ENCODE assay signal across 9 mouse cellular contexts in the genomic region with DNA sequence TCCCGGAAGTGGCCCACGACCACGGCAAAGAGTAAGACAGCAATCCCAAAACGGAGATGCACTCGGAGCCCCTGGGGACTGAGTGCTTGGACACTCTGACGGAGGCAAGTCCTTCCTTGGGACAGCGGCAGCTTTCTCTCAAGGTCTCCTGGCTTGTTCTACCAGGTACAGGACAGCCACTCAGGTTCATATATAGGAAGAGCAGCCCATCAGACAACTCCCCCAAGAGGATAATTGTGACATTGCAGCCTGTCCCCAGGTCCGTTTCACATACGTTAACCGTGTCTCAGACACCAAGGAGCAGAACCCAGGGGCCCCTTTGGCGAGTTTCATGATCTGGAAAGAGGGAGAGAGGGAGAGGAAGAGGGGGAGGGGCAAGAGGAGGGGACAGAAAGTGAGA. TPM values are rescaled to one million over a fixed set of nuclear protein-coding genes. Genes with fewer than 3 reads are reported as not detected.
DNase-seq lines count a peak whose midpoint lies in the region; ATAC-seq lines count a peak whose summit lies in the region.
"Had no signal": no experiment of that assay in that cellular context is flagged by ENCODE, and none has a peak within 500 bp of the region (broad histone marks: within the 10 kb centered on the region; RNA-seq: fewer than 3 reads in every experiment).

No protein-coding gene starts in this region.

- ATAC-seq in kidney, embryonic 16.5 days (ENCODE audit: low FRiP score, low TSS enrichment): no peak
- no peak for ATAC-seq in liver, embryonic 13.5 days (ENCODE audit: low read depth)

- no peak overlapping the region for H3K9ac ChIP-seq in kidney, embryonic 16.5 days (replicated peaks; ENCODE audit: low read length)
- no peak overlapping the region for H3K9ac ChIP-seq in liver, embryonic 13.5 days

- H3K4me1 ChIP-seq in kidney, embryonic 16.5 days (ENCODE audit: insufficient read depth, low read length): peaks cover 56% of the 10 kb centered on the region
- H3K4me1 ChIP-seq in liver, embryonic 13.5 days (replicated peaks): peaks cover 66% of the 10 kb centered on the region

- no peaks in the 10 kb centered on the region for H3K27me3 ChIP-seq in kidney, embryonic 16.5 days (ENCODE audit: insufficient read depth, low read length)
- H3K27me3 ChIP-seq in liver, embryonic 13.5 days: no peaks in the 10 kb centered on the region

- H3K9me3 ChIP-seq in kidney, embryonic 16.5 days (ENCODE audit: low read length): no peaks in the 10 kb centered on the region
- no peaks in the 10 kb centered on the region for H3K9me3 ChIP-seq in liver, embryonic 13.5 days (replicated peaks)

- peaks cover 7% of the 10 kb centered on the region for H3K36me3 ChIP-seq in kidney, embryonic 16.5 days (ENCODE audit: insufficient read depth, low read length)
- H3K36me3 ChIP-seq in liver, embryonic 13.5 days: peaks cover 14% of the 10 kb centered on the region

- H3K4me2 ChIP-seq in kidney, embryonic 16.5 days (replicated peaks; ENCODE audit: low read depth, low read length): no peak overlapping the region
- 0 out of 2 replicates have a peak overlapping the region, but pooled peaks have one; percentile 6 for H3K4me2 ChIP-seq in liver, embryonic 13.5 days

- H3K27ac ChIP-seq in kidney, embryonic 16.5 days (ENCODE audit: low read length): peak overlapping the region; percentile 65
- no peak overlapping the region for H3K27ac ChIP-seq in liver, embryonic 13.5 days

- WGBS in kidney, embryonic 16.5 days: 61% methylated on average over 11 of the region's 11 CpGs
- WGBS in liver, embryonic 13.5 days (ENCODE audit: insufficient replicate concordance): 46% methylated on average over 11 of the region's 11 CpGs

- no peak overlapping the region for H3K4me3 ChIP-seq in kidney, embryonic 16.5 days (ENCODE audit: low read length)
- H3K4me3 ChIP-seq in liver, embryonic 13.5 days (replicated peaks): no peak overlapping the region

- DNase-seq in kidney, adult 8-10 months: no peak
- DNase-seq in 416B (ENCODE audit: low read depth): peak; percentile 40
- peak; percentile 59 for DNase-seq in CD4-positive helper T cell, adult 2 months (ENCODE audit: low read depth, low spot score)
- no peak for DNase-seq in liver, embryonic 13.5 days
- no peak for DNase-seq in right cerebral cortex, adult 2 months (ENCODE audit: low spot score in 2 of 2)
- no peak for DNase-seq in cerebellum, adult 11-12 months
- DNase-seq in testis, postnatal 10 days (ENCODE audit: low spot score): no peak
- DNase-seq: embryo, embryonic 11 days had no signal

RNA-seq across cellular contexts. Expression of a gene that starts 18.4 kb away (rescaled TPM):
- 7.0 TPM in 2 replicates for polyA plus RNA-seq in kidney, embryonic 16.5 days (2015; fragmentation: Nextera tagmentation; extraction: Ambion mirVana)
- polyA plus RNA-seq in liver, embryonic 13.5 days (2015; fragmentation: Nextera tagmentation; extraction: Ambion mirVana): 1.9 and 2.0 TPM in 2 replicates

RNA-seq across cellular contexts. Expression of a gene that starts 40.1 kb away (rescaled TPM):
- 46.1 and 46.4 TPM in 2 replicates for polyA plus RNA-seq in kidney, embryonic 16.5 days (2015; fragmentation: Nextera tagmentation; extraction: Ambion mirVana)
- 13.2 and 14.5 TPM in 2 replicates for polyA plus RNA-seq in liver, embryonic 13.5 days (2015; fragmentation: Nextera tagmentation; extraction: Ambion mirVana)

Comparison
In these comparisons a context has a peak if more than half of its experiments do, and no peak if none do; other contexts are left out.
1. DNase-seq: peak in 416B (single experiment) and CD4-positive helper T cell, adult 2 months (single experiment); none in kidney, adult 8-10 months (0 of 2), liver, embryonic 13.5 days (single experiment), right cerebral cortex, adult 2 months (0 of 2), cerebellum, adult 11-12 months (single experiment) and testis, postnatal 10 days (single experiment).